Mouse (Mus musculus) liver, embryonic 15.5 days (tissue): ENCODE data around the gene Zbtb5. TPM values are rescaled to one million over a fixed set of nuclear protein-coding genes. Genes with fewer than 3 reads are reported as not detected.

Source experiments
- ATAC-seq: fragments of 200-750 bp; cut with Nextera tagmentation; 2 replicates; pipeline ENCODE4 v1.8.0; 2017; ENCODE audit warnings: moderate number of reproducible peaks, mild to moderate bottlenecking, moderate library complexity; ENCODE audit not compliant: insufficient read depth
- H3K27ac ChIP-seq: fragments of 300-500 bp; sonication (generic); replicated peaks from 2 replicates; pipeline ENCODE4 v1.5.1; 2015; ENCODE audit warnings: mild to moderate bottlenecking, inconsistent platforms
- H3K27me3 ChIP-seq: fragments of 300-500 bp; sonication (generic); 2 replicates; pipeline ENCODE4 v1.6.1; 2015; ENCODE audit warnings: mild to moderate bottlenecking, inconsistent platforms
- H3K36me3 ChIP-seq: fragments of 300-500 bp; sonication (generic); replicated peaks from 2 replicates; pipeline ENCODE4 v1.6.1; 2015; ENCODE audit warnings: moderate library complexity, mild to moderate bottlenecking, inconsistent platforms
- H3K4me1 ChIP-seq: fragments of 300-500 bp; sonication (generic); replicated peaks from 2 replicates; pipeline ENCODE4 v1.6.1; 2015; ENCODE audit warnings: inconsistent platforms
- H3K4me2 ChIP-seq: fragments of 300-500 bp; sonication (generic); 2 replicates; pipeline ENCODE4 v1.6.1; 2015; ENCODE audit warnings: moderate library complexity, mild to moderate bottlenecking, inconsistent platforms
- H3K4me3 ChIP-seq: fragments of 300-500 bp; sonication (generic); replicated peaks from 2 replicates; pipeline ENCODE4 v1.5.1; 2015; ENCODE audit warnings: mild to moderate bottlenecking, inconsistent platforms
- H3K9ac ChIP-seq: fragments of 300-500 bp; sonication (generic); 2 replicates; pipeline ENCODE4 v1.6.1; 2015; ENCODE audit warnings: moderate library complexity, mild to moderate bottlenecking, inconsistent platforms
- H3K9me3 ChIP-seq: fragments of 300-500 bp; sonication (generic); replicated peaks from 2 replicates; pipeline ENCODE4 v1.6.1; 2016; ENCODE audit warnings: inconsistent platforms
- WGBS: fragments of 180-500 bp; shearing (Covaris S2); methylation state at CpG from one replicate; pipeline ENCODE4 v1.1.7; 2015; ENCODE audit warnings: mixed read lengths; ENCODE audit not compliant: insufficient replicate concordance; 5-methylcytosine and 5-hydroxymethylcytosine counted together
- polyA plus RNA-seq: library from polyadenylated mRNA; unstranded; fragments of >200 nt; fragmentation: Nextera tagmentation; extraction: Ambion mirVana; gene quantifications from 2 replicates; pipeline ENCODE4 v1.2.1, GENCODE M21; 2015

Gene Zbtb5
- polyA plus RNA-seq, 1 experiment from 2014 or later, result 5.8 TPM

- no peak for ATAC-seq
- Histone ChIP-seq H3K36me3 (no peaks in the 10 kb centered on the region), H3K4me2 (no peak overlapping the region), H3K9ac (no peak overlapping the region), H3K27me3 (no peaks in the 10 kb centered on the region), H3K9me3 (no peaks in the 10 kb centered on the region), H3K27ac (no peak overlapping the region), H3K4me1 (peaks cover 5% of the 10 kb centered on the region; the same call in 1 of the 2 replicates), H3K4me3 (no peak overlapping the region)
- WGBS, result 10% methylated on average over 1 of the region's 1 CpGs
Observed at GRCm38 (mm10) chr4:44942237-44942636, 70.0 kb downstream of the Zbtb5 start.

Other genes starting within 250 kb of the Zbtb5 start
- gene Grhpr, start 31.0 kb downstream of the Zbtb5 start, polyA plus RNA-seq, result 125 and 146 TPM in 2 replicates
- gene Polr1e, start 6.2 kb upstream of the Zbtb5 start, polyA plus RNA-seq, result 14.7 and 15.6 TPM in 2 replicates
- 4.0 and 4.5 TPM in 2 replicates for gene Fbxo10, start 72.2 kb upstream of the Zbtb5 start, polyA plus RNA-seq
- 115 and 126 TPM in 2 replicates for gene Tomm5, start 95.7 kb upstream of the Zbtb5 start, polyA plus RNA-seq
- 0.13 and 0.25 TPM in 2 replicates for gene Frmpd1, start 172.5 kb upstream of the Zbtb5 start, polyA plus RNA-seq